Mouse (Mus musculus): ENCODE measurements around the gene Gm3636. TPM values are rescaled to one million over a fixed set of nuclear protein-coding genes. Genes with fewer than 3 reads are reported as not detected.
"Not testable (repeated sequence)": the region's sequence is repeated elsewhere in the genome, so short reads cannot be mapped to it uniquely, and the experiment has no call there.

The Gm3636 gene
- 9.2 and 10.4 TPM in 2 replicates for polyA plus RNA-seq (2015; fragmentation: Nextera tagmentation; extraction: Ambion mirVana)

- not testable (repeated sequence) for H3K27ac ChIP-seq (replicated peaks); H3K36me3 ChIP-seq; H3K9ac ChIP-seq; H3K4me3 ChIP-seq; H3K27me3 ChIP-seq (replicated peaks); H3K4me2 ChIP-seq; H3K4me1 ChIP-seq; ATAC-seq (ENCODE audit: extremely low read depth, insufficient number of reproducible peaks, low FRiP score, low TSS enrichment); H3K9me3 ChIP-seq
- WGBS, result no CpG with 5 or more reads among the region's 2 CpGs
Measured at GRCm38 (mm10) chr14:6742232-6742631, at the start of gene Gm3636. Gm3636 (minus strand) TSS chr14:6742332.

- not testable (repeated sequence) for H3K4me1 ChIP-seq; H3K4me2 ChIP-seq; H3K36me3 ChIP-seq; ATAC-seq (ENCODE audit: extremely low read depth, insufficient number of reproducible peaks, low FRiP score, low TSS enrichment); H3K27me3 ChIP-seq (replicated peaks); H3K4me3 ChIP-seq; H3K9me3 ChIP-seq; H3K27ac ChIP-seq (replicated peaks); H3K9ac ChIP-seq
- WGBS, result 75% methylated on average over 1 of the region's 1 CpGs
Measured at GRCm38 (mm10) chr14:6774311-6774710, 32.2 kb upstream of the Gm3636 start, which contains the start of gene Gm8362. Gm8362 (minus strand) TSS chr14:6774411.

DNA sequence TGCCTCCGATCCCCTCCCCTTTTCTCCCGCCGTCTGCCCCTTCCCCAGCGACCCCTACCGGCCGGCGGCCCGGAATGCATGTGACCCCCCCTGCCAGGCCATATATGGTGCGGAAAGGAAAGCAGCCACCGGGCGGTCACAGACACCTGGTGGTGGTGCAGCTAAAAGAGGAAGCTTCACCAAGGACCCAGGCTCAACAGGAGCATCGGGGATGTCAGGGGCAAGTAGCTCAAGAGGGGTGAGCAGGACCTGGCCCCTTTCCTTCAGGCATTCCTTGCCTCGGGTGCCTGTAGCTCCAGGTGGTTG is 15.1 kb upstream of the Gm3636 start:
- H3K4me1 ChIP-seq; H3K27me3 ChIP-seq (replicated peaks); H3K9me3 ChIP-seq; H3K36me3 ChIP-seq; ATAC-seq (ENCODE audit: extremely low read depth, insufficient number of reproducible peaks, low FRiP score, low TSS enrichment); H3K9ac ChIP-seq; H3K27ac ChIP-seq (replicated peaks): not testable (repeated sequence)
- H3K4me2 ChIP-seq, result peak overlapping the region; percentile 64
- H3K4me3 ChIP-seq, result peak overlapping the region; percentile 54
- 0% methylated on average over 5 of the region's 13 CpGs for WGBS

DNA sequence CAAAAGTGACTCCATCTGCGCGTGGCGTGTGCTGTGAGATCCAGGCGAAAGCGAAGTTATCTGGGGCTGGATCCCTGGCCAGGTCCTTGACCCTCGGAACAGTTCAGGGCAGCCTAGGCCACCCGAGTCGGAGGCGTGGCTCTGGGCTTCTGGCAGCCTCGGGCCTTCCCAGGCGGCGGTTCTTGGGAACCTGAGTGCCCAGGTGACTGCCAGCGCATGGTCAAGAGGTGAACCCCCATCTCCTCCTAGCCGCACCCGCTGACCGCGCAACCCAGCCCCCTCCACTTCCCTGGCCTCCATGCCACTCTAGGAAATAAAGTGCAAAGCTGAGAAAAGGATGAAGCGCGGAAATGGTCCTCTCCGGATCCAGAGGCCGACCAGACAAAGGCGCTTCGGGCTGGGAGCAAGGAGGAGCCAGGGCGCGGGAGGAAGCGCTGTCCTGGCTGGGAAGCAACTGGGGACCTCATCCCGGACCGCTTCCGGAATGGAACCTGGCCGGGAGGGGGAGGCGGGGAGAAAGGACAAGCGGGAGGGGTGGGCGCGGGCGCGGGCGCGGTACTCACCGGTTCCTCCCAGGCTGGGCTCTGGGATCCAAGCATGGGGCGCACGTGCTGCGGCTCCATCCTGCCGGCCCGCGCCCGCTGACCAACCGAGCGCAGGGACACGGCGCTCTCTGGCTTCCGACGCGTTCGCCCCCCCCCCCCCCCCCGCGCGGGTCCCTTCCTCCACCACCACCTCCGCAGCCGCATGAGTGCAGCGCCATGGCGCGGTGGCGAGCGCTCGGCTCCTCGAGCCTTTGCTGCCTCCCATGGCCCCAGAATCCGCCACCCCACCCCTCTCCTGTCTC is 14.5 kb upstream of the Gm3636 start:
- H3K27me3 ChIP-seq (replicated peaks); H3K9me3 ChIP-seq; ATAC-seq (ENCODE audit: extremely low read depth, insufficient number of reproducible peaks, low FRiP score, low TSS enrichment); H3K4me1 ChIP-seq; H3K36me3 ChIP-seq: not testable (repeated sequence)
- WGBS, result 1% methylated on average over 19 of the region's 67 CpGs
- Histone ChIP-seq H3K9ac (peak overlapping the region; percentile 75), H3K27ac (replicated peaks) (0 out of 2 replicates have a peak overlapping the region, but pooled peaks have one; percentile 39), H3K4me3 (peak overlapping the region; percentile 54), H3K4me2 (peak overlapping the region; percentile 64)

- H3K36me3 ChIP-seq; H3K9ac ChIP-seq; H3K4me2 ChIP-seq; H3K9me3 ChIP-seq; H3K4me3 ChIP-seq; ATAC-seq (ENCODE audit: extremely low read depth, insufficient number of reproducible peaks, low FRiP score, low TSS enrichment); H3K4me1 ChIP-seq; H3K27ac ChIP-seq (replicated peaks); H3K27me3 ChIP-seq (replicated peaks): not testable (repeated sequence)
- 80% methylated on average over 1 of the region's 2 CpGs for WGBS
Measured at GRCm38 (mm10) chr14:6720151-6720550, 22.0 kb downstream of the Gm3636 start, which contains the start of gene Gm8050. Gm8050 (minus strand) TSS chr14:6720251.

Other genes with a start within 250 kb of the Gm3636 start
- not detected in 2 replicates for gene Gm8356, start 205.0 kb downstream of the Gm3636 start, polyA plus RNA-seq (2015; fragmentation: Nextera tagmentation; extraction: Ambion mirVana)
- gene Gm3629, start 151.7 kb downstream of the Gm3636 start, polyA plus RNA-seq (2015; fragmentation: Nextera tagmentation; extraction: Ambion mirVana), result 0.74 and 0.82 TPM in 2 replicates
- not detected in 2 replicates for gene Gm3460, start 119.9 kb downstream of the Gm3636 start, polyA plus RNA-seq (2015; fragmentation: Nextera tagmentation; extraction: Ambion mirVana)
- gene Gm10251, start 58.2 kb downstream of the Gm3636 start, polyA plus RNA-seq (2015; fragmentation: Nextera tagmentation; extraction: Ambion mirVana), result 0.23 and 0.25 TPM in 2 replicates
- gene Gm8050, start 22.1 kb downstream of the Gm3636 start, polyA plus RNA-seq (2015; fragmentation: Nextera tagmentation; extraction: Ambion mirVana), result not detected in 2 replicates
- not detected in 2 replicates for gene Gm8362, start 32.1 kb upstream of the Gm3636 start, polyA plus RNA-seq (2015; fragmentation: Nextera tagmentation; extraction: Ambion mirVana)
- not detected in 2 replicates for gene Gm3642, start 98.0 kb upstream of the Gm3636 start, polyA plus RNA-seq (2015; fragmentation: Nextera tagmentation; extraction: Ambion mirVana)
- 0.89 and 0.92 TPM in 2 replicates for gene Gm3667, start 147.6 kb upstream of the Gm3636 start, polyA plus RNA-seq (2015; fragmentation: Nextera tagmentation; extraction: Ambion mirVana)
- gene Gm6356, start 231.5 kb upstream of the Gm3636 start, polyA plus RNA-seq (2015; fragmentation: Nextera tagmentation; extraction: Ambion mirVana), result not detected in 2 replicates

Measured in heart, embryonic 13.5 days (tissue).